Mouse (Mus musculus) urinary bladder, adult 18-20 months (tissue): ENCODE measurements around the gene Gins3.
"Not testable (repeated sequence)": the region's sequence is repeated elsewhere in the genome, so short reads cannot be mapped to it uniquely, and the experiment has no call there.

Experiments
- DNase-seq, 2 experiments: peaks; one replicate each; pipeline ENCODE4 v3.0.0; 2022; ENCODE audit warnings: low spot score in 2 of 2, mixed read lengths in 2 of 2

Gins3 gene

DNA sequence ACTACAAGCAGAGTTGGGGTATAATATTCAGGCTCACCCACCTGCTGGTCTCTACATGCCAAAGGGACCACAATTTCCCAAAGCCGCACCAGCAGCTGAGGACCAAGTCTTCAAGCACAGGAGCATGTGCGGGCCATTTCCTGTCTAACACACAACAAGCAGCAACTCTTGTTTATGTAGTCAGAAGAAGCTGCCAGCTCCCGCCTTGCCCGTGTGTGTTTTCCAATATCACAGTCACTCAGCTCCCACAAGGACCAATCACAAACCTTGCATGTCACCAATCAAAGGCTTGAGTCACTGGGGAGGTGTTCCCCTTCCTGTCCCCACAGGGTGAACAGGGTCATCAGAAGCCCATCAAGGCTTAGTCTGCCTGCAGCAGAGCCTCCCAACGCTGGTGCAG lies 20.1 kb downstream of the Gins3 start:
- no peak for DNase-seq

DNA sequence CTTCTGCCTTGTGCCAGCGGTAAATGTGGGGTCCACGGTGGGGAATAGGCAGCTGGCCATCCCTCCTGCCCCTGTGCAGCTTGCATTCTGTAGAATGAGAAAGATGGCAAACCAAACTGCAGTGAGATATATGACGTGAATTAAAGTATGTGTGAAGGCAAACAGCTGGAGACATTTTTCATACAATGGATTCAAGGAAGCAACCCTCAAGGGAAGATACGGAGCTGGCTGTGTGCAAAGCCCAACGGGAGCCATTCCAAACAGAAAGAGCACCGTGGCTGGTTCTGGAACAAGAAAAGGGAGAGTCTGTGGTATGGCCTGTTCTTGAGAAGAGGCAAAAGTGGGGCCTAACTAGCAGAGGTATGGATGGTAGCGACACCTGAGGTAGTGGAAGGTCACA lies 22.6 kb downstream of the Gins3 start:
- DNase-seq, result no peak

DNA sequence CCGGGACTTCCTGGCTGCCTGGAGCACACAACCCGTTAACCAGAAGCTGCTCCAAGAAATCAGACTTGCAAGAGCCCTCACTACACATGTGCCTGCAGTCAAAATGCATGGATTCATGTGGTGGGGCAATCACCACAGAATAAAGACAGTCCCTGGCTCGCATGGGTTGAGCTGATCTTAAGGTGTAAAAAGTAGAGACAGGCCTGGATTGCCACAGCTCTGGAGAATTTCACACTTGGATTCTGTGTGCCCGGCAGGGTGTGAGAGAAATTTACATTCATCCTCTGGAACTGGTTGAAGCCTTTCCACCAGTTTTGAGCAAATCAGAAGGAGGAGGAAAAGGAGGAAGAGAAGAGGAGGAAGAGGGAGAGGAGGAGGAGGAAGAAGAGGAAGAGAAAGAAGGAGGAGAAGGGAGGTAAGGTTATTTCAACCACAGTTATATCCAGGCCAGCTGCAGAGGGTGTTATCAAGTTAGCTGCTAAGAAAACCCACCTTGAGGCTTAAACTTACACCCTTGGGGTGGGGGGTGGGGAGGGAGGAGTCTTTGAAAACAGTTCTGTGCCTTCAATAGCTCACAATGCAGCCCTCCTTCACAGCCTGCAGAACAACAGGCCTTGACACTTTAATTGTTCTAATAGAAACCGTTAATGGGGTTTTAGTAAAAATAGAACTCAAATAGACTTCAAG lies 23.2 kb downstream of the Gins3 start:
- DNase-seq, result no peak

DNA sequence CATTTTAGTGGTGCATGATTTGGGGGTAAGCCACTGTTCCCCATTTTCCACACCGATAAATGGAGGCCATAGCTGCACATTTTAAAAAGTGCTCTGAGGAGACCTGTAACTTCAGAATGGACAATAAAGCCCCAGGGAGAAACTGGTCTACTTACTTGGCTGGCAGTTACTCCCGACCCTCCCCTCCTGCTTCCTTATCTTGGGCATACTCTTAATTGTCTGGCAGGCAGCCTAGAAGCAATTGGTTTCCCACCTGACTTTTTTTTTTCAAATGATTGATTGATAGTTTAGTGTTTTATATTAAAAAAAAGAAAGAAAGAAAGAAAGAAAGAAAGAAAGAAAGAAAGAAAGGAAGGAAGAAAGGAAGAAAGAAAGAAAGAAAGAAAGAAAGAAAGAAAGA lies 24.3 kb downstream of the Gins3 start:
- no peak for DNase-seq

DNA sequence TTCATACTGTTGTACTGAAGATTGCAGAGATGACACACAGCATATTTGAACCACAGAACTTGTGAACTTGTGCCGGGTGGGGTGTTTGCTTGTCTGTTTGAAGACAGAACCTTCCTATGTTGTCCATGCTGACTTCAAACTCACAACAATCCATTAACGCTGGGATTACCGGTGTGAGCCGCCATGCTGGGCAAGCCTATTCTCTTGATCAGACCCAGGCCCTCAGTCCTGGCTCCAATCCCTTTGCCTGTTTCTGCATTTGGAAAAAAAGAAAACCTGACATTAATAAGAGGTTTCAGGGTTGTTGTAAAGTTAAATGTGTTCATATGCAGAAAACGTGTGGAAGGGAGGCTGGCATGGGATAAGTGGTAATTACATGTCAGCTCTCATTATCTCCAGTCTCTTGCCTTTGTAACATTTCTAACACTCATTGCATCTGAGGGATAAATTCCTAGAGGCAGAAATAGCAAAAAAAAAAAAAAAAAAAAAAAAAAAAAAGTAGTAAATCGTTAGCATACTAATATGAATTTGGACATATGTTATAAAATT lies 27.2 kb downstream of the Gins3 start:
- no peak for DNase-seq

DNA sequence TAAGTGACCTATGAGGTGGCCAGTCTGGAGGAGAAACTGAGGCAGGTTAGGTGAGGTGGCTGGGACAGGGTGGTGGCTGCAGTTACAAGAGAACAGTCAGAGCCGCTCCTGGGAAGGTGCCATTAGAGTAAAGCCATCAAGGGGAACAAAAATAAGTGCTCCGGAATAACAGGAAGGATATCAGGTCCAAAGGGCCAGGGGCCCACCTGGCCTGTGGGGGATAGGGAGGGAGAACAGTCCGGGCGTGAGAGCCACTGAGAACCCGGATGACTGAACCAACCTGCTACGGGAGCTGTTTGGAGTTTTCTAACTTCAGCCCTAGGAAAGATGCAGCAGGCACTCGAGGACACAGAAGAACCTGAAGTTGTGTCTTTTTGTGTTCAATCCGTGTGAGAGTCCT lies 27.8 kb downstream of the Gins3 start:
- DNase-seq, result no peak

DNA sequence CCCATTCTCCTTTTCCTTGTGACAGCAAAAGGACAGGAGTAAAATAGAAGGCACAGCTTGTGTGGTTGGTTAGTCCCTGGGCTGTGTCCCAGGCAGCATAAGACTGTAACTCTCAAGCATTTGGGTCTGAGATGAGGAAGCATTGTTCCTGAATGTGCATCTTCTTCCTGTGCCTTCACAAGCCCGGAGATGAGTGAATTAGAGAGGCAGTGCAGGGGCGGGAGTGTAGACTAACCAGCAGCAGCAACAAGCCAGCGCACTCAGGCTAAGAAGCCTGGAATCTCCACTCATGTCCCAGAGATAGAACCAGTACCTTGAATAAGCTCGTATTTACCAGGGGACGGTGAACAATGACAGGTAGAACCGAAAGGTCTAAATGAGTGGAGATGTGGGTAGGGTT lies 28.3 kb downstream of the Gins3 start:
- no peak for DNase-seq

DNA sequence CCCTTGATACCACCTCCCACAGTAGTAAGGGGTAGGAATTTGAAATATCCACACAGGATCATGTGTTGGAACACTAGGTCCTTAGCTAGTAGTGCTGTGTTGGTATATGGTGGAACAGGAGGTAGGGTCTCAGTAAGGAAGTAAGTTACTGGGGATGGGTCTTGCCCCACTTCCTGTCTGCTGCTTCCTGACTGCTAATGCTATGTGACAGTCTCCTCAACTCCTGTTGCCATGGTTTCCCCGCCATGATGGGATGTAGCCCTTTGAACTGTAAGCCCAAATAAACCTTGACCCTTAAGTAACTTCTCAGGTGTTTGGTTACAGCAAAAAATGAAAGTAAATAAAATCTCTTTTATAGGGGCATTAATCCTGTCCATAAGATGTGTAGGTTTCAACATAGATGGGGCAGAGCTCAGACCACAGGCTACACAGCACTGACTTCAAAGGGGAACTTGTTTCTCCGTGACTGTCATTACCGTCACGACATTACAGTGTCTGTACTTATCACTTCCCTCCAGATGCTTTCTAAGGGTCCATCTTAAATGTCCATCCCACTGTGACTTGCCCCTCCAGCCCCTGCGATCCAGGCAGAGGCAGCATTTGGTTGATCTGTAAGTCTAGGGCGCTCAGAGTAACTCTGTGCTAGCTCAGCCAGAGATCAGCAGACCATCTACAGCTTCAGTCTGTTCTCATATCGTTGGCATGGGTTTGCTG lies 29.8 kb downstream of the Gins3 start:
- no peak for DNase-seq

DNA sequence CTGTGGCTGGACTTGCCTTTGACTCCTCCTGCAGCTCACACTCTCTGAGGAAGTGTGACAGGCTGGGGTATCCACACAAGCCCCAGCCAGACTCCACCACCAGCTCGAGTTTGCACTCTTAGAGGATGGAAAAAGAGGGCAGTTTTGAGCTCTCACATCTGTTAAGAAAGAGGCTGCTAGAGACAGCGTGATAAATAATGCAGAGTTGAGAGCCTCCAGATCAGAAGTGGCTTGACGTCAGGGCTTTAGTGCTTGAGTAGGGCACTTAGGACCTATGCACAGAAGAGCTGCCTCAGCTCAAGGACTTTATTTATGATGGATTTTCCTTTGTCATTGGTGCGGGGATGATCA lies 30.3 kb downstream of the Gins3 start:
- DNase-seq, result no peak

DNA sequence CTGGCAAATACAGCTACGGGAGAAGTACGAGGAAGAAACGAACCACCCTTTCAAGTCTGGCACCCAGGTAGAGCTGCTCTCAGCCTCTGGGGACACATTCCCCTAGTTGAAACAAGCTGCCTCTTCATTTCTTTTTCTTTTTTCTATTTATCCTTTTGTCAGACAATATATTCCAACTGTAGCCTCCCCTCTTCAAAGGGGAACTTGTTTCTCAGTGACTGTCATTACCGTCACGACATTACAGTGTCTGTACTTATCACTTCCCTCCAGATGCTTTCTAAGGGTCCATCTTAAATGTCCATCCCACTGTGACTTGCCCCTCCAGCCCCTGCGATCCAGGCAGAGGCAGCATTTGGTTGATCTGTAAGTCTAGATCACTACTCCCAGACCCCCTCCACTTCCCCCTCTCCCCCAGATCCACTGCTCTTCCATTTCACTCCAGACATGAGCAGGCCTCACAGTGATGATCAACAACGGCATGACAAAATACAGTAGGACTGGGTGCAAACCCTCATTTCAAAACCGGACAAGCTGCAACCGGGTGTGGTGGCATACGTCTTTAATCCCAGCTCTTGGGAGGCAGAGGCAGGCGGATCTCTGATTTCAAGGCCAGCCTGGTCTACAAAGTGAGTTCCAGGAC lies 32.7 kb downstream of the Gins3 start:
- DNase-seq, result not testable (repeated sequence)

DNA sequence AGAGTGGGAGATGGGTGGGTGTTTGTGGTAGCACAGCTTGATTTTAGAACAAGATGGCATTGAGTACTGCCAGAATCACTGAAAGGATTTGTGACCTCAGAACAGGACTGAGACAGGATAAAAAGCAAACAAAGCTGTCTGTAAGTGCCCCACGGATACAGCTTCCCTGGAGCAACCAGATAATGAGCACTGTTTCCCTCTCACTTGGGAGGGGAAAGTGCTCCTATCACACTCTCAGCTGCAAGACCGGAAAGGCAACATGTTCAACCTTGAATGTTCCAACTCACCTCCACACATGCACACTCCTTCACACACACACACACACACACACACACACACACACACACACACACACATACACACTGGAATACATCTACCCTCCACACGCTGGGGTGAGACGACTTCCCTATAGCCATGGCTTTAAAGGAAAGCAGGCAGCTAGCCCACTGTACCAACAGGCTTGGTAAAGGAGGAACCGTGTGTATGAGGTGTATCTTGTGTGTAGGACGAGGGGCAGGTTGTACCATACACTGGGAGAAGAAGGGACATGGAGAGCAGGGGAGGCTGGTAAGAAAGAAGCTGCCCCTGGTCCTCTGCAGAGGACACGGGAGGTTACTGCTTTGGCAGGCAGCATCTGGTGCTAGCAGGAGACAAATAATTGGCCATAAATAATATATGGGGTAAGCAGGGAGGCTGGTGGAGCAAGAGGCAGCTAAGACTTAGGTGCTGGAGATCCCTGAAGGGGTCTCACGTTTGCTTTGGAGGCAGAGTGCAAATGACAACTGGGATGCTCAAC lies 35.1 kb downstream of the Gins3 start:
- DNase-seq, result no peak

DNA sequence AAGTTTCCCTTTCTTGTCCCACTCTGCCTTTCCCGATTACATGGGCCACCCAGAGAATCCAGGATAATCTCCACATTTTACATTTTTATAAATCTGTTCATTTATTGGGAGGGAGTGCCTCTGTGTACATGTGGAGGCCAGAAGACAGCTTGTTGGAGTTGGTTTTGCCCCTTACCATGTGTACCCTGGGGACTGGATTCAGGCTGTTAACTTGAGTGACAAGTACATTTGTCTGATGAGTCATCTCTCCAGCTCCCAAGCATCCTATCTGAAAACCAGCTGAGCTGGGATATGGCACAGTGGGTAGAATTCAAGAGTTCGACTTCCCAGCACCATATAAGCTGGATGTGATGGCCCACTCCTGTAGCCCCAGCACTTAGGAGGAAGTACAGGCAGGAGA lies 36.7 kb downstream of the Gins3 start:
- no peak for DNase-seq

DNA sequence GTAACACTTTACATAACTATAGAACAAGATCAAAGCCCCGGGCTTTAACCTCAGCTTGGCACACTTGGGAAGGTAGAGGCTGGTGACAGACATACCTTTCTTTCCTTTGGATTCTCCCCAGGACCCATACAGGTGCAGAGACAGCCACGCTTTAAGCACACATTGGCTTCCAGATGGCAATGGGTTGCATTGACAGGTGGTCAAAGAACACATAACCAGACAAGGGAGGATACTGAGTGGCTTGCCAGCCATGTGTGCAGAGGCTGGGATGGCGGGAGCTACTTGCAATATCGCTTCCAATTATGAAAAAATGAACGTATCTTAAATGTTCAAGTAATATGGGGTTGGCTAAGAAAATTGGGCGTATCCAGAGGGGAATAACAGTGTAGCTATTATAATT lies 38.6 kb downstream of the Gins3 start:
- DNase-seq, result no peak

DNA sequence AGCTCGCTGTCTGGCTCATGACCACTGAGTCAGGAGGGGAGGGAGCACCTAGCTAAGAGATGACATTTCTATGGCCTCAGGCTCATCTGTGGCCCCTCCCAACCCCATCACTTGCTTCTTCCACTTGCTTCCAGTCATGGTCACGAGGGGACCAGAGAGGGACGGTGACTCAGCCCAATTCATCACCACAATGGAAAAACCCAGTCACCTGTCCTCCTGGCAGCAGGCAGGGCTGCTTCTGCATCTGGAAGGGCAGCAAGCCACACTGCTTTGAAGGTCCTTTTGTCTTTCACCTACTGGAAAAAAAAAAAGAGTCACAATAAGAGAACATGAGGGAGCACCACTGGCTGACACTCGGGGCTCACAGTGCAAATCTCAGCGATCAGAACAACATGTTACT lies 39.6 kb downstream of the Gins3 start:
- DNase-seq, result no peak

DNA sequence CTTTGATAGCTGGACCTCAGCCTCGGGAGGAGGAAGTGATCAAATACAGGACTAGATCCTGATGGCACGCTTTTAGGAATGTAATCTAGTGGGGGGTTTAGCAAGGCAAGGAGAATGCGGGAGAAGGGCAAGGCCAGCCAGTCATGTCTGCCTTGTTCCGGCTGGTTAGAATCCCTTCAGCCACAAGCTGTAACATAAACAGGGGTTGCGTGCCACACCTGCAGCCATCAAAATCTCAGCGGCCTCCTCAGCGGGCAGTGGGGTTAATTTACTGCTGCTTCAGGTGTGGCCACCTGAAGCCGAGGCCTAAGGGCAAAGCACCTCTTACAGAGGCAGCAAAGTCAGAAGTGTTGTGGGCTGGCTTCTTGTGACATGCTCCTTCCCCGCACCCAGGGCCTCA lies 43.4 kb downstream of the Gins3 start, which contains the start of gene Ndrg4:
Gene Ndrg4 (plus strand): TSS at position 350 of the 400 bp plus-strand sequence.
- DNase-seq, result no peak

DNA sequence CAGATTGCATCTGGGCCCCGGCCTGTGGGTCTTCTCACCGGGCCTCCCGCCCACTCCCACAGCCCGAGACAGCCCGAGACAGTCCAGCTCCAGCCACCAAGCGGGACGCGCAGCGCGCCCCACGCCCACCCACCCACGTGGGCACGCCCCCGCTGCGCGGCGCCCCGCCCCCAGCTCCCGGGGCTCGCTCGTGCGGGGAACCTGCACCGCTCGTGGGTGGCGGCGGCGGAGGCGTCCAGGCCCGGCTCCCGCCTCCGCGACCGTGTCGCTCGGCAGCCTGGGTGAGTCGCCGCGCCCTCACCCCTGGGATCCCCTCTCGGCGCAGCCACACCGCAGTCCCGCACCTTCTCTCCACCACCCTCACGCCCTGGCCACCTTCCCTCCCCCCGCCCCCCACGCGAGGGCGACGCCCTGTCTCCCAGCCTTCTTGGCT lies 44.4 kb downstream of the Gins3 start:
- DNase-seq, result no peak

DNA sequence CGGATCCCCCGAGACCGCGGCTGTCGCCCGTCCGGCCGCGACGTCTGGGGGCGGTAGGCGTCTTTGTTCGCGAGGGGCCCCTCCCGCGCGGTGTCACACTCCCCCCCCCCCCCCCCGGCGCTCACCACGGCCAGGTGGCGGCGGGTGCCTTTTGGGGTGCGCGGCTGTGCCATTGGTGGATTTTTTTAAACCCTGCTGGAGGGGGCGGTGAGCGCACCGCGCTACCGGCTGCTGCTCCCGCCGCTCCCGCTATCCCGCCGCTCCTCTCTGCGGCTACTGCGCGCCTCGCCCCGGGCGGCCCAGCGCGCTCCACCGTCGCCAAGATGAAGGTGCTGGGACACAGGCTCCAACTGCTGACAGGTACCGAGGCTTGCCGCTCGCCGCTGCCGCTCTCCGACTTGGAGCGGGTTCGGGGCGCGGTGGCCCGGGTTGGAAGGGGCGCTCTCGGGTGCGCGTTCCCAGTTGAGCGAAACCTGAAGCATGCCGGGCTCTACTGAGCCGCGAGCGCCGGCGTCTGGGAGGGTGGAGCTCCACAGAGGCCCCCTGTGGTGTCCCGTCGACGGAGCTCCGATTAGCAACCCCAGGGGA lies 44.9 kb downstream of the Gins3 start:
- no peak for DNase-seq

DNA sequence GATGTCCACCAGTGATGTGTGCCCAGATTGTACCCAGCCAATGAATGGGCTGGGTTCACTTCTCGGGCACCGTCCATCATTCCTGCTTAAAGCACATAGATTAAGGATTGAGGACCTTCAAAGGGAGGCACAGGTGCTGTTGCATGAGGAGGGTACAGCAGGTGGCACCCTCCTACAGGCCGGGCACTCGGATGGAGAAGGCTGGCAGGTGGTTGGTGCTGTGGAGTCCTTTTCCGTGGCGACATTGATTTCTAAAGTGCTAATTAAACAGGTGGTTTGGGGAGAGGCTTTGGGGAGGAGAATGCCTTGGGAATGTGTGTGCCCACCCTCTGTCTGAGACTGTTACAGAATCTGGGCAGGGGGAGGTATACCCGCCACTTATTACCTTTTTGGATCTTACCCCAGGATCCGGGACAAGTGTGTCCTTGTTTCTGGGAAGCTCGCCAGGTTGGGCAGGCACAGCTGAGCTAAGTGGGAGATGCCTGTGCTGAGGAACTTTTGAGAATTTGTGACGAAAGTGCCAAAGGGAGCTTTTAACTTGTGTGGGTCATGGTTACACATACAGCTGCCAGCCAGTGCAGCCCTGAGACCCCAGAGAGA lies 54.9 kb downstream of the Gins3 start:
- no peak for DNase-seq

DNA sequence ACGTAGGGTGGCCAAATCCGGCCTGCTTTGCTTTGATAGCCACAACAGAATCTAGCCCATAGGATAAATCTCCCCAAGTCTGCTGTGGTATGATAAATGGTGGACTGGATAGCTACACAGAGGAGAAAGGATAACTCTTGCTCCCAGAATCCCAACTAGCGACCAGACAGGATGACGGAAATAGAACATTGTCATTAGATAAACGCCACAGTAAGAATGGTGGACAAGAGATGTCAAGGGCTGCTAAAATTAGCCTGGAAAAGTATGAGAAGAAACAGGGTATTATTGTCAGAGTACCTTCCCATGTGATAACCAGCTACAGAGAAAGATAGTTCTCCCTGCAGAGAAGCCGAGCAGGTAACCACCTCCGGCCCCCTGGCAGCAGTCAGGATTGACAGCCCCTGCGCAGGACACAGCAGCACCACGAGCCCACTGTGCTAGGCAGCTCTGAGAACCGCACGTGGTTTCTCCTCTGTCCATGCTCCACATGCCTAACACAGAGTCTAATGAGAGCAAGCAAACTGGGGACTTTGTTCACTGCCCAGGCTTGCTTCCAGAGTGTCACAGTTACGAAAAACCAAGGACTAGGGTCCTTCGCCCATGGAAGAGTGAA lies 57.8 kb downstream of the Gins3 start:
- DNase-seq, result no peak

DNA sequence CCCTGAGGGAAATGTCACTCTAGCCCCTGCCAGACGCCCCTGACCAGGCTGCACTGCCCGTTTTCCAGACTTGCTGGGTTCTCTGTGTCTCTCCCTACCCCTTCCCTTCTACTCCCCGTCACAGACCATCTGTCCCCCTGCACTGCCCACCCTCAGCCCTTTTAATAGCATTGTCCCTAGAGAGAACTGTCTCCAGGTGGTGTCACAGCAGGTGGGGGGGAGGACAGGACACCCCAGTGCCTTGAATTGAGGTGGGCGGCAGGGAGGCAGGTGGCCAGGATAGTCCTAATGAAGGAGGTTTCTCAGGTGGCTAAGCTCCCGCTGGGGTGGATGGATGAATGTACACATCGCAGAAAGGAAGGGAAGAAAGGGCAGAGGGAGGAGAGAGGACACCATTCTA lies 61.4 kb downstream of the Gins3 start:
- no peak for DNase-seq
